Mouse (Mus musculus) liver, embryonic 14.5 days (tissue): ENCODE measurements around the gene Nfe2l2. TPM values are rescaled to one million over a fixed set of nuclear protein-coding genes. Genes with fewer than 3 reads are reported as not detected.
"Not testable (repeated sequence)": the region's sequence is repeated elsewhere in the genome, so short reads cannot be mapped to it uniquely, and the experiment has no call there.

Experiments used
- ATAC-seq: fragments of 200-750 bp; cut with Nextera tagmentation; 2 replicates; pipeline ENCODE4 v1.8.0; 2017; ENCODE audit warnings: moderate number of reproducible peaks, mild to moderate bottlenecking, moderate library complexity; ENCODE audit not compliant: insufficient read depth
- DNase-seq, 3 experiments: peaks; one replicate each; pipeline ENCODE4 v3.0.0-alpha.2; 2012 to 2013; ENCODE audit warnings: low read depth in 3 of 3, low spot score in 3 of 3
- H3K27ac ChIP-seq: fragments of 300-500 bp; sonication (generic); 2 replicates; pipeline ENCODE4 v1.5.1; 2014; ENCODE audit warnings: moderate library complexity, mild to moderate bottlenecking, control low read depth, inconsistent platforms
- H3K27me3 ChIP-seq: fragments of 300-500 bp; sonication (generic); 2 replicates; pipeline ENCODE4 v1.6.1; 2014; ENCODE audit warnings: mild to moderate bottlenecking, low read length, moderate library complexity; ENCODE audit not compliant: control insufficient read depth, insufficient read depth
- H3K36me3 ChIP-seq: fragments of 300-500 bp; sonication (generic); replicated peaks from 2 replicates; pipeline ENCODE4 v1.6.1; 2014; ENCODE audit warnings: low read depth; ENCODE audit not compliant: control insufficient read depth, insufficient read depth
- H3K4me1 ChIP-seq, 2 experiments: fragments of 200-500 bp in 1 of 2; fragments of 300-500 bp in 1 of 2; sonication (generic) in 1 of 2; replicated peaks; 2 replicates each; pipeline ENCODE4 v1.6.1; 2012 to 2014; ENCODE audit warnings: antibody characterized with exemption in 1 of 2, inconsistent platforms in 1 of 2, low read length in 1 of 2; ENCODE audit not compliant: control insufficient read depth in 2 of 2, insufficient read depth in 2 of 2
- H3K4me2 ChIP-seq: fragments of 300-500 bp; sonication (generic); 2 replicates; pipeline ENCODE4 v1.6.1; 2014; ENCODE audit warnings: low read depth, mild to moderate bottlenecking, control low read depth, moderate library complexity
- H3K4me3 ChIP-seq, 2 experiments: fragments of 200-500 bp in 1 of 2; fragments of 300-500 bp in 1 of 2; sonication (generic) in 1 of 2; 2 replicates each; pipeline ENCODE4 v1.5.1; 2012 to 2014; ENCODE audit warnings: low read depth in 2 of 2, low read length in 2 of 2, mild to moderate bottlenecking in 2 of 2, control low read depth in 1 of 2, inconsistent platforms in 1 of 2, moderate library complexity in 1 of 2; ENCODE audit not compliant: insufficient read depth in 1 of 2
- H3K9ac ChIP-seq: fragments of 300-500 bp; sonication (generic); replicated peaks from 2 replicates; pipeline ENCODE4 v1.6.1; 2014; ENCODE audit warnings: mild to moderate bottlenecking, control low read depth, moderate library complexity
- H3K9me3 ChIP-seq: fragments of 300-500 bp; sonication (generic); 2 replicates; pipeline ENCODE4 v1.6.1; 2016; ENCODE audit warnings: low read length, mixed read lengths; ENCODE audit not compliant: control insufficient read depth
- CTCF ChIP-seq: IDR thresholded peaks from 2 replicates; pipeline ENCODE4 v1.5.1; 2016; ENCODE audit warnings: antibody characterized with exemption, low read depth, control low read depth
- EP300 ChIP-seq: IDR thresholded peaks from 2 replicates; pipeline ENCODE4 v1.6.1; 2016; ENCODE audit warnings: antibody characterized with exemption, low read depth
- WGBS: fragments of 180-500 bp; shearing (Covaris S2); extraction: QIAGEN DNeasy Blood & Tissue Kit; methylation state at CpG from one replicate; pipeline ENCODE4 v1.1.7; 2014; ENCODE audit not compliant: insufficient replicate concordance; 5-methylcytosine and 5-hydroxymethylcytosine counted together
- polyA plus RNA-seq, 2 experiments: library from polyadenylated mRNA; depleted of rRNA in 1 of 2; stranded (reverse) in 1 of 2; unstranded in 1 of 2; fragments of >200 nt; fragmentation: Nextera tagmentation in 1 of 2; extraction: Ambion mirVana in 1 of 2; gene quantifications; 2 replicates each; pipeline versions ENCODE4 v1.2.1 to v1.2.3; 2012 to 2014

Gene Nfe2l2
- polyA plus RNA-seq, 2 experiments, result 30.4 to 40.0 TPM

- H3K27ac ChIP-seq, result no peak overlapping the region
- no peak for ATAC-seq
- H3K9me3 ChIP-seq, result no peaks in the 10 kb centered on the region
- no peak for DNase-seq
- no peaks in the 10 kb centered on the region for H3K27me3 ChIP-seq
- no peak overlapping the region for H3K9ac ChIP-seq
- WGBS, result 55% methylated on average over 1 of the region's 1 CpGs
- H3K4me3 ChIP-seq, result no peak overlapping the region
- no peak overlapping the region for H3K4me2 ChIP-seq
- H3K4me1 ChIP-seq, result peaks cover 0 to 4% of the 10 kb centered on the region in 2 experiments; a peak in 1 of 4 replicates
- TF ChIP-seq EP300 (no peak), CTCF (no peak)
- no peaks in the 10 kb centered on the region for H3K36me3 ChIP-seq
Measured at GRCm38 (mm10) chr2:75650437-75650836, 54.0 kb downstream of the Nfe2l2 start.

GRCm38 (mm10) chr2:75645251-75645650 lies 59.2 kb downstream of the Nfe2l2 start:
- Histone ChIP-seq H3K27ac (no peak overlapping the region), H3K27me3 (no peaks in the 10 kb centered on the region), H3K36me3 (no peaks in the 10 kb centered on the region), H3K4me3 (no peak overlapping the region), H3K4me1 (peaks cover 0 to 5% of the 10 kb centered on the region in 2 experiments; a peak in 2 of 4 replicates), H3K4me2 (no peak overlapping the region), H3K9me3 (no peaks in the 10 kb centered on the region), H3K9ac (no peak overlapping the region)
- ATAC-seq, result no peak
- WGBS, result 82% methylated on average over 12 of the region's 12 CpGs
- DNase-seq, result no peak
- TF ChIP-seq CTCF (no peak), EP300 (no peak)

- WGBS, result 70% methylated on average over 6 of the region's 6 CpGs
Measured at GRCm38 (mm10) chr2:75643950-75644349, 60.5 kb downstream of the Nfe2l2 start.

GRCm38 (mm10) chr2:75642795-75643550 lies 61.5 kb downstream of the Nfe2l2 start:
- no peak overlapping the region for H3K4me2 ChIP-seq
- H3K27ac ChIP-seq, result no peak overlapping the region
- no peak for DNase-seq
- no peaks in the 10 kb centered on the region for H3K36me3 ChIP-seq
- no peak for ATAC-seq
- no peak overlapping the region for H3K9ac ChIP-seq
- WGBS, result 69% methylated on average over 8 of the region's 8 CpGs
- TF ChIP-seq EP300 (no peak), CTCF (no peak)
- H3K4me3 ChIP-seq, result no peak overlapping the region
- H3K9me3 ChIP-seq, result no peaks in the 10 kb centered on the region
- peaks cover 0 to 5% of the 10 kb centered on the region in 2 experiments; a peak in 2 of 4 replicates for H3K4me1 ChIP-seq
- no peaks in the 10 kb centered on the region for H3K27me3 ChIP-seq

More at GRCm38 (mm10) chr2:75643950-75644349, 60.5 kb downstream of the Nfe2l2 start:
- H3K4me3 ChIP-seq, result no peak overlapping the region
- ATAC-seq, result no peak
- H3K27ac ChIP-seq, result no peak overlapping the region
- DNase-seq, result no peak
- no peaks in the 10 kb centered on the region for H3K9me3 ChIP-seq
- H3K4me2 ChIP-seq, result no peak overlapping the region
- H3K36me3 ChIP-seq, result no peaks in the 10 kb centered on the region
- no peak overlapping the region for H3K9ac ChIP-seq
- TF ChIP-seq EP300 (no peak), CTCF (no peak)
- H3K4me1 ChIP-seq, result peaks cover 0 to 5% of the 10 kb centered on the region in 2 experiments; a peak in 2 of 4 replicates
- no peaks in the 10 kb centered on the region for H3K27me3 ChIP-seq

GRCm38 (mm10) chr2:75642312-75642711 lies 62.1 kb downstream of the Nfe2l2 start:
- not testable (repeated sequence) for H3K27me3 ChIP-seq, H3K4me2 ChIP-seq, H3K9me3 ChIP-seq, H3K4me1 ChIP-seq, H3K9ac ChIP-seq, DNase-seq, H3K36me3 ChIP-seq, ATAC-seq, H3K27ac ChIP-seq, H3K4me3 ChIP-seq
- WGBS, result 19% methylated on average over 4 of the region's 4 CpGs

- DNase-seq, H3K27ac ChIP-seq: not testable (repeated sequence)
Measured at GRCm38 (mm10) chr2:75639535-75639934, 64.9 kb downstream of the Nfe2l2 start.

GRCm38 (mm10) chr2:75637822-75638221 lies 66.6 kb downstream of the Nfe2l2 start:
- H3K9me3 ChIP-seq, H3K9ac ChIP-seq, H3K4me2 ChIP-seq, H3K27ac ChIP-seq, H3K4me3 ChIP-seq, H3K4me1 ChIP-seq, H3K36me3 ChIP-seq, H3K27me3 ChIP-seq, ATAC-seq, DNase-seq: not testable (repeated sequence)
- WGBS, result 74% methylated on average over 6 of the region's 6 CpGs

More at GRCm38 (mm10) chr2:75639535-75639934, 64.9 kb downstream of the Nfe2l2 start:
- H3K36me3 ChIP-seq, H3K9me3 ChIP-seq, H3K27me3 ChIP-seq, ATAC-seq, H3K9ac ChIP-seq, H3K4me1 ChIP-seq: not testable (repeated sequence)
- 25% methylated on average over 10 of the region's 12 CpGs for WGBS
- H3K4me2 ChIP-seq, result peak overlapping the region; percentile 37
- H3K4me3 ChIP-seq, result peak overlapping the region in 1 of 2 experiments; percentile 37; a peak in 1 of 4 replicates
